Mouse (Mus musculus) cerebellum, postnatal 14 days (tissue): ENCODE measurements at regions not wholly inside any gene's neighbourhood (a gene's known extent, or its start where the extent isn't known, plus 50 kb on each side); places are given as distances from the start of the nearest gene placed in this dataset.
A peak's percentile ranks its signal among the peaks of the same experiment; 100 is the strongest.
"Not testable (repeated sequence)": the region's sequence is repeated elsewhere in the genome, so short reads cannot be mapped to it uniquely, and the experiment has no call there.

ENCODE experiments used
- DNase-seq, 2 experiments: peaks; one replicate each; pipeline ENCODE4 v3.0.0; 2021; ENCODE audit warnings: mixed read lengths in 2 of 2

DNA sequence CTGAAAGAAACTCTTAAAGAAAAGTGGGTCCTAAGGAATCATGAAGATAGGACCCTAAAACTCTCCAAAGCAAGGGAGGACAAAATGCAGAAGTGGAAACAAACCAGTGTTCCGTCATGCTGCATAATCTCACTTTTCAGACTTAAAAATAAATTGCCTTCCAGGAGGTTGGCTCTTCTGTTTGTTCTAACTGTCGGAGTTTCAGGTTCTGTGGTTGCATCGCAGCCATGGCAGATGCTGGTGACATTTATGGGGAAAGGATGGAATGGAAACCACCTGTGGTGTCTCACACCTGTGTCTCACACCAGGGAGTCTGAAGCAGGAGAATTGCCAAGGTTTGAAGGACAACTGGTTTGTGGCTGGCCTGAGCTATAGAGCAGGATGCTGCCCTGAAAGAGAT, 50.9 kb upstream of the Hivep1 start:
- peak in 1 of 2 experiments; percentile 6 for DNase-seq

DNA sequence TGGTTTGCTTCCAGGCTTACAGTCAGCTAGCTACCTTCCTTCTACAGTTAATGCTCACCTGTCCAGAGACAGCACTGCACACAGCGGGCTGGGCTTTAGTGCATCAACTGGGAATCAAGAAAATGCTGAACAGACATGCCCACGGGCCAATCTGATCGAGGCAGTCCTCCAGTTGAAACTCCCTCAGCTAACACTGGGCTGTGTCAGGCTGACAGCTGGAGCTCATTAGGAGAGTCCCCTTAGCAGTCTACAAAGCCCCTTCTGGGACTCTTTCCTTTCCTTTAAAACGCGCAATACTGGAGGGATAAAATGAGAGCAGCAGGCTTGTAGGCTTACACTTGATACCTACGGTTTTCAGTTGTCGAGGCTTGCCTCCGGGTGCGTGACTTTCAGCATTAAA, 53.9 kb upstream of the Hivep1 start:
- DNase-seq: no peak

DNA sequence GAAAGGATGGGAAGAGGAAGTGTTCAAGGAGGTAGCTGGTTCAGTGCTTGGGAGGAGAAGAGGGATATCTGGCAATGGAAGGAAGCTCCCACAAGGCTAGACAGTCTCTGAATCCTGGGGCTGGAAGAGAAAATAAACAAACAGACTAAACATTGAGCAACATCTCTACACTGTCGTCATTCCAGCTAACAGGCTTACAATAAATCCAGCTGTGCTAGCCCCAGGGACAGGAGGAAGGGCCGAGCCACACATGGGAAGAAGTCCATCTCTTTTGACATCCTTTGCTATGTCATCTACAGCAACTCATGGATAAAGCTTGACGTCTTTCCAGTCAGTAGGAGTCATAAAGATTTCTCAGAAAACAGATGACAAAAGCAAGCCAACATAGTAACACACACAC, 57.7 kb upstream of the Hivep1 start:
- DNase-seq: no peak

DNA sequence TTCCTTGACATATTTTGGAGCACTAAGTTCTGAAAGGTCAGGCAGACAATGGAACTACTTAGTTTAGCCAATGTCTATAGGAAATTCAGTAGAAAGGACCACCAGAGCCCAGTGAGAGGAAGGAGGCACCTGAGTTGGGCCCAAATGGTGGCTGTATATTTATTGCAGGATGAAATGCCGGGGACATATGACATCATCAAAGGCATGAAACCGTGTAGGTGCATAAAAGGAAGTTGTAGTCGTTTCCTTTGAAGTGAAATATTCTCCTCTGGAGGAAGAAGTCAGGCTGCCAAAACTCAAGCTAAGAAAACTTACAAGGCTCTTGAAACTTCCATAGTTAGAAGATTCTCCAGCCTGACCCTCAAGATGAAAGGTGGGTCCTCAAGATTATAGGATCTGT, 75.9 kb upstream of the Hivep1 start:
- DNase-seq: no peak

DNA sequence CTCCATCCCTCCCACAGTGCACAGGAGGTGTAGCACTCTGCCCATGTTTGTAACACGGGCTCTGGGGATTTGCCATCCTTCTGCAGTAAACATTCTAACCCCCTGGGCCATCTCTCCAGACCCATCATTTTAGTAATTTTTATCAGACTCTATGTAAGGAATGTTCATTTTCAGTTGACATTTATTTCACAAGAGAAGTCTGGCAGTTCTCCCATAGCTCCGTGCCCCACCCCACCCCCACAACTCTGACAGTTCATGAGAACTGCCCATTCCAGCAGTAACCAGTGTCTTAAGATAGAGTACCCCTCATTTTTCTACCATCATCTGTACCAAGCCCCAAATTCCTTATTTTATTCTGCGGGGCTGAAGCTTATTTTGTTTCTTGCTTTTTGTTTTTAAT, 88.9 kb upstream of the Hivep1 start:
- DNase-seq: no peak

DNA sequence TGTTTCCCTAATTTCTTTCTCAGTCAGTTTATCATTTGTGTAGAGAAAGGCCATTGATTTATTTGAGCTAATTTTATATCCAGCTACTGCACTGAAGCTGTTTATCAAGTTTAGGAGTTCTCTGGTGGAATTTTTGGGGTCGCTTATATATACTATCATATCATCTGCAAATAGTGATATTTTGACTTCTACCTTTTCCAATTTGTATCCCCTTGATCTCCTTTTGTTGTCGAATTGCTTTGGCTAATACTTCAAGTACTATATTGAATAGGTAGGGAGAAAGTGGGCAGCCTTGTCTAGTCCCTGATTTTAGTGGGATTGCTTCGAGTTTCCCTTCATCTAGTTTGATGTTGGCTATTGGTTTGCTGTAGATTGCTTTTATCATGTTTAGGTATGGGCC, 90.9 kb upstream of the Hivep1 start:
- not testable (repeated sequence) for DNase-seq

DNA sequence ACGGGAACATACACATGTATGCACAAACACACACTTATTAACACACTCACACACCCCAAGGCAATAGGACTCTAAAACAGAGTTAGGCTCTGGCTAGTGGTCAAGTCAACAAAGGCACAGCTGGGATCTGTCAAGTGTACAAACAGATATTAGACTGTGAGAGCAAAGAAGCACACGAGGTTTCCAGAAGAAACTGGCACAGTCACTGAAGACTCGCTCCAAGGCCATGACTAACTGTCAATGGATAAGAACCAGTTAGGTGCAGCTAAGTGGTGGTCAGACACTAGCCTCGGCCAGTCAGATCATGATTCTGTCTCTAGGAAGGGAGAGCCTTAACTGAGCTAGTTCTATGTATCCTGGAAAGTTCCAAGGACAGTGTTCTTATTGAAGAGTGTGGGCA, 93.9 kb upstream of the Hivep1 start:
- no peak for DNase-seq

DNA sequence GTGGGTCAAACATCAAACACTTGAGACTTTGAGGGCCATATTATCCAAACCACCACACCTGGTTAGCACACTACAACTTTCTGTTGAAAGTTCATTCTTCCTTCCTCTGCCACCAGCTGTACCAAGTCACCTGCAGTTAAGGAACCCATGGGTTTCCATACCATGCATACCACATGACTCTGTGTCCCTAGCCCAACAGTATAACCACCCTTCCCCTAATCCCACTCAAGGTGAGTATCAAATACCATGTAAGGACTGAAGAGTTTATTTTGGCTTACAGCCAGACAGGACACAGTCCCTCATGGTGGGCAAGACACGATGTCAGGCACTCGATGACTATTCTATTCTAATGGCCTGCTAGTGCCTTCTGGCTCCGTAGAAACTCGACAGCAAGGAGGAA, 95.9 kb upstream of the Hivep1 start:
- DNase-seq: no peak

DNA sequence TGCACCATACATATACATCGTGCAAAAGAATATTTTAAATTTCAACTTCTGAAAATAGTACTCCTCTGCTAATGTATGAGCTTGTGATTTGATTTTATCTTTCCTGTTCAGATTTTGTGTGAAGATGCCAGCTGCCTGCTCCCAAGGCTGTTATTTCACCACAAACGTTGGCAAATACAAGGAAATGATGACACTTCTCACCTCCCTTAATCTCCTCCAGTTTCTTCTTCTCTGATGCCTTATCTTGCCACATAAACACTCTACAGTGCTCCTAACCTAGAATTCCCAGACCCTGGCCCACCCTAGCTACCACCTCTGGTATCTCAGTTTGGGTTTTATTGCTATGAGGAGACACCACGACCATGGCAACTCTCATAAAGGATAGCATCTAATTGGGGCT, 96.6 kb upstream of the Hivep1 start:
- DNase-seq: no peak

DNA sequence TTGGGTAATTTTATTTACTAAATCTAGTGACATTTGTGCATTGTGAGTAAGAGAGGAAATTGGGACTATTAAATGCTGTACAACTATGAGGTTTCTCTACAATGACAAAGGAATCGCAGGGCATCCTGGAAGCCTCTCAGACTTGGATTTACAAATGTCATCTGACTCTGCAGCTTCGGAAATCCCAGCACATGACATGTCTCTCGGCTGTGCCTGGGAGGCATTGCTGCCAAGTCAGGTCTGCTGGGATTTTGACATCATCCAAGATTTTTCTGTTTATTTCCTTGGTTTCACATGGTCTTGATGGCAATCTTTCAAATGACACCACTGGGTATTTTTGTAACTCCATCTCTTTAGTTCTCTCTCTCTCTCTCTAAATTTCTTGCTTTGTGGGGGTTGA, 99.4 kb upstream of the Hivep1 start:
- no peak for DNase-seq

DNA sequence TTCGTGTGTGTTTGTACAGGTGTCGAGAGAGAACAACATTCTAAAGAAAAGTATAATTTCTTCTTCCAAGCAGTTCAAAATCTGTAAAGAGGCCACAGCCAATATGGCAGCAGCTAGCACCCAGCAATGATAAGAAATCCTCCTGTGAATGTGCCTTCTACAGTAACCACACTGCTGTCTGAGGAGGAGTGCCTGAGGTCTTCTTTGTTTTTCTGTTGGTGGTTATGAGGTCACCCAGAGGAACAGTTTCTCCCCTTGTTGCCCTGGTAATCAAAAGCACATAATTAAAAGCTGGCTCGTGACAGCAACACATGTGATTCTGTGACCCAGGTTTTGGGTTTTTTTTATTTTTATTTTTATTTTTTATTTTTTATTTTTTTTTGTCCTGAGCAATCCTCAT, 100.8 kb upstream of the Adtrp start:
- no peak for DNase-seq

DNA sequence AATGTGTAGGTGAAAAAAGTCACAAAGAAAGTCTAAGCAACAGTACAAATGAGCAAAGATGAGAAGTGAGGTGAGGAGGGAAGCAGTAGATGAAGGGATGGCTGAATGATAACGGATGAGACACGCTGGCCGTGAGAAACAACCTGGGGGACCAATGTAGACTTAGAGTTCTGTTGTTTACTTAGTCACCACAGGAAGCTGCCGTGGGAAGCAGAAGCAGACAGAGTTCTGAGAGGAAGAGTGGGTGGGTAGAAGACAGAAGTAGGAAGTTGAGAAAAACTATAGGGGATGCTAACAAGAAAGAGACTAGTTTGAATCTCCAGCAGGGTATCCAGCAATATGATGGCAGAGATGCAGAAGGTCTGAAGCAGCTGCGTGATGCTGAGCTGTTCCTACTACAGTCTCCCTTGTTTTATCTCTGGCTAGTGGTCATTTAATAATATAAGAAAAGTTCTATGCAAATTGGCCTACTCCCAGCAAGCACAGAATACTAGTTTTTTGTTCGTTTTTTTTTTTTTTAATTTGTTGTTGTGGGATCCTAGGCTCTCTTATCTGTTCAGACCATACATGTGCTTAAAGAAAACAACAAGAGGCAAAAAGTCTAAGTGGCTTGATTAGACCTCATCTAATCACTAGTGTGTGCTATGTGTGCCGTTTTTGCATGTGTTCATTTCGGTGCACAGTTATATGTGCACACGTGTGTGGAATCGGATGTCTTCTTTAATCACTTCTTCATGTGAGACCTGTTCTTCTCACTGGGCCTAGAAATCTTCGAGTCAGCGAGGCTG, 85.0 kb upstream of the Adtrp start:
- DNase-seq: no peak

DNA sequence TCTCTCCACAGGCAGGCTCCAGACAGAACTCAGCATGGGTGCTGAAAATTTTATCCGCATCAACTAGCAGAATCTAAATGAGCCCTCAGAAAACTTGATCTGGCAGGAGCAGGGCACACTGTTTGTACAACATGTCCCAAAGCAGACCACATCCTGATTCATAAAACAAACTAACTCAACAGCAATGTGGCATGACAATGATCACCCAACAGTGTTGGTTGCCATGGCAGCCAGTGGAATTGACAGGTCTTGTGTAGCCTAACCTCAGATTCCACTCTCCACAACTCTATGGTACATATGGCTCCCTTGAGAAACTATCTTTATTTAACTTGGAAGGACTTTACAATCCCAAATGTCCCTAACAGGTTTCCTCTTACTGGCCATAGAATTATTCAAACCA, 82.3 kb upstream of the Adtrp start:
- no peak for DNase-seq

DNA sequence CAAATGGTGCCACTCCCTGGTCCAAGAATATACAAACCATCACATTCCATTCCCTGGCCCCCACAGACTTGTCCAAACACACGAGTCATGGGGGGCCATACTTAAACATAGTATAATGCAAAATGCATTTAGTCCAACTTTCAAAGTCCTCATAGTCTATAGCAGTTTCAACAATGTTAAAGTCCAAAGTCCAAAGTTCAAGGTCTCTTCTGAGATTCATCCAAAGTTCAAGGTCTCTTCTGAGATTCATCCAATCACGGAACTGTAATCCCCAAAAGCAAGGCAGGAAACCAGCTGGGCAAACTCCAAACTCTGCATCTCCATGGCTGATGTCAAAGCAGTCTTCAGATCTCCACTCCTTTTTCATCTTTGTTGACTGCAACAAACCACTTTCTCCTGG, 78.4 kb upstream of the Adtrp start:
- DNase-seq: not testable (repeated sequence)

DNA sequence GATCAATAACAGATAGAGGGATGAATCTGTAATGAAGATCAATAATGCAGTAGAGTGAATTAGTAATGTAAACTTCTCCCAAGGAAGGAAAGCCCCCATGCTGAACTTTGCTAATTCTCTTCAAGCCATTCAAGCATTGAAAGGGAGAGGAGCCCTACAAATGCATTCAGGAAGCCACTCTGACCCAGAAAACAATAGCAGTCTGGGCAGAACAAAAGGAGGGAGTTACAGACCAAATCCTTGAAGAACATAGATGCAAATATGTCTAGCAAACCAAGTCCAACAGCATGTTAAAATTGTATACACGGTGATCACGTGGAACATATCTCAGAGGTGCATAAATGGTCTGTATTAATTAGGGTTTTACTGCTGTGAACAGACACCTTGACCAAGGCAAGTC, 77.7 kb upstream of the Adtrp start:
- no peak for DNase-seq

DNA sequence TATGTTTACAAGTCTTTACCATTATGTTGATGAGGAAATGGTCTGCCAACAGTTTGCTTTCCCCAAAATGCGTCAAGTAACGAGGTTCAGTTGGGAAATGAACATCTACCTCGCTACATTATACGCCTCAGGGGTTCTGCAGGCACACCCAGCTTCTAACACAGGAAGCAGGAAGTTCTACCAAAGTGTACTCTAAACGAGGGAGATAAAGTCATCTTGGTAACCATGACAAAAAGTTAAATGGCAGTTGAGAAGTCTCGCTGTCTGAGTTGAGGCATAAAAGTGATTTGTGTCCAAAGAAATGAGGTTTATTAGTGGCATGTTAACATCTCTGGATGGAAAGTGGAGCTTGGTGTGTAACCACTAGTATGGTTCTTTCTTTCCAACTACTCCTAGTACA, 73.7 kb upstream of the Adtrp start:
- no peak for DNase-seq

DNA sequence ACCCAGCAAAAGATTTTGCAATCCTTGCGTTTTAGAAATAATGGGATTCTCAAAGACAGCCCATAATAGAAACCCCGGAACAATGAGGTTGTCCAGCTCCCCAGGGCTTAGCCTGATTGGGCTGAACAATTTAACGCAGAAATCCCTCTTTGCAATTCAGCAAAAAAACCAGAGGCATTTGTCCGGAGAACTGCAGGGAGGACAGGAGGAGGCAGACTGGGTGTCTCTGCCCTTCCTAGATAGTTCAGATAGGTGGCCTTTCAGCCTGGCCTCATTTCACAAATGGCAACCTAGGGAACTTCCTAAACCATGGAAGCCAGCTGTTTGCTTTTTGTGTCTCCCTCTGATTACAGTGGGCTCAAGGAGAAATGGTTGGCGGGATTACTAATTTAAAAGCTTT, 71.0 kb upstream of the Adtrp start:
- no peak for DNase-seq

DNA sequence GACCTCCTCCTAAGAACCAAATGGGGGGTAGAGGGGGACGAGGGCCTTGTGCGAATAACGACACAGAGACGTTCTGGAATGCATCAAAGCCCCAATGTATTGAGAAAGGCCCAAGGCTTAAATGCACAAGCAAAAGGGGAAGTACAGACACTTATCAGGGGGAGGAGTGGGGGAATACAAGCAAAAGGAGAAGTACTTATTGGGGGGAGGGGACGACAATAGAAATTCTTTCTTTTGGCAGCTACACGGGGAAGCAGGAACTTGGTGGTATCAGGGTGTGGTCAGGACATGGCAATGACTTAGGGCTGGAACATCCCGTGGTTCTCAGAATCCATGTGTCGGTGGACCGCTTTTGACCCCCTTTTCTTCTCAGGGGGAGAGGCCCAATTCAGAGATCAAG, 68.3 kb upstream of the Adtrp start:
- DNase-seq: not testable (repeated sequence)

DNA sequence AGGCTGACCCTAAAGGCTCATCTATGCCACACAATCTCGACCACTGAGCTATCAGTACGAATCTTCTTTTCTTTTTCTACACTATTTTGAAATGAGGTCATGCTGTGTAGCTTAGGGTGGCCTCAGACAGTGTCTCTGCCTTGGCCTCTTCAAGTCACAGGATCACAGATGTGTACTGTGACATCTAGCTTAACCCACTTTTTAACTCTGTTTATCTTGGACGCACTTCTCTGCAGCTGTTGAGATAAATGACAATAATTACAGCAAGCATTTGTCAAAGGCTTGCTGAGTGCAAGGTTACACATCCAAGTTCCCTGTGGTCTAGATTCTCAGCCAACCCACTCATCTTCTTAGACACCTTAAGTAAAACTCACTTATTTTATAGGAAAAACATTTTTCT, 63.3 kb upstream of the Adtrp start:
- DNase-seq: no peak

DNA sequence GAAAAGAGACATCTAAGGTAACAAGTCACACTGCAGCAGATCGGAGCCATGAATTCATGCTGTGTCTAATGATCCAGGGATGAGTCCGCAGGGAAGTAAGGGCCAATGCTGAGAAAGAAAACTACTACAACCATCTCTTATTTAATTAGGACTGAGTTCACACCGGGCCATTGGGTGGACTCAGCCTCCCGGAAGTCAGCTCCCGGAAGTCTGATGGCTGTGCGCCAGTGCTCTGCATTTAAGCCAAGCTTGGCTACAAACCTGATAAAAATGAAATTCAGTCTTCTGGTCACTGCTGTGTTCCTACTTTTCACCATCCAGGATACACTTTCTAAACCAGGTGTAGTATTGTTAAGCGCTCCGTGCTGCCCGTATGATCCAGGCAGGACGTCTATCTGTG, 62.8 kb upstream of the Adtrp start:
- DNase-seq: peak; percentile 25 to 56

DNA sequence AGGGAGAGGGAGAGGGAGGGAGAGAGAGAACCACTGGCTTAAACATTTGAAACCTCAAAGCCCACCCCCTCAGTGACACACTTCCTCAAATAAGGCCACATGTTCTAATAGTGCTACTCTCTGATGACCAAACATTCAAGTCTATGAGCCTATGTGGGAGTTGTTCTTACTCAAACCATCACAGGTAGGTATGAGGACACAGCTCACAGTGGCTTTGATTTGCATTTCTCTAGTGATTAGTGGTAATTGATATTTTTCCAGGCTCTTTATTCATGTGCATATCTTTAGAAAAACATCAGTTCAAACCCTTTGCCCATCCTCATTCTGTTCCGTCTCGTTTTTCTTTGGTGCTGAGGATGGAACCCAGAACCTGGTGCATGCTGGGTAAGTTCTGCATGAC, 59.5 kb upstream of the Adtrp start:
- no peak for DNase-seq

DNA sequence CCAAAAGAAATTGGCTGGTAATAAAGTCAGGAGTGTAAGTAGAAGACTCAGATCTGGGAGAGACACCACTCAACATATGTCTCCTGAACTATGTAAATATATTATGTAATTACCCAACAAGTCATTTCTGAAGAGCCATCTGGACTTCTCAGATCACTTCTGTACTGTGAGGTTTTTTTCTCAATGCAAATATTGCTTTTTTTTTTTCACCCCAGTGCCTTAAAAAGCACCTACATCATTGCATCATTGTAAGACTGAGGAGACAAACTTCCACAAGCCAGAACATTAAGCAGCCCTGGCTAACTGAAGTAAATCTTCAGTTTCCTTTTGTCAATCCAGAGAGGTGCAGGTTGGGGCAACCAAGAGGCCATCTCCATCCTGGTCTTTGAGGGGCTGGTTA, 55.8 kb upstream of the Adtrp start:
- DNase-seq: no peak

DNA sequence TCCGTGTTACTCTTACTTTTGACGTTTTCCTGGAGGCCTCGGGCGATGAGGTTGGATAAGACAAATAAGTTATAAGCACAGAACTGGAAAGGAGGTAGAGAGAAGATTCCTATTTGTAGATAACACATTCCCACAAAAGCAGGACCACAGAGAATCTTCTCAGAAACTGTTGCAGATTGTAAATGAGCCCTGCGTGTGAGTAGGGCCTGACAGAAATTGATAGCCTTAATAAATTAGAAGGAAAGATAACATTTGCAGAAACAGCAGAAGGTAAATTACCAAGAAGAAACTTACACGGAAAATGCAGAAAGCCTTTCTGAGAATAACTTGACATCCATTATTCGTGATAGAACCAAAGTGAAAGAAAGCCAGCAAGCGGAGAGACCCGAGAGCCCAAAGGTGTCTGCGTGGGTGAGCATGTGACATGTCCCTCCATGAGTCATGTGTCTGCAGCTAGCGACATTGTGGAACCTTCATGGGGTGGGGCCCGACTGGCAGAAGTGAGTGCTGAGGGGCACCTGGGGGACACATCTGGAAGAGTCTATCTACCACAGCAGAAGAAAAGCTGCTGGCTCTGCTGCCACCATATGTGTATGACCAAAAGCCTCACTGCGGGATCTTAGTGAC, 52.5 kb upstream of the Adtrp start:
- no peak for DNase-seq

DNA sequence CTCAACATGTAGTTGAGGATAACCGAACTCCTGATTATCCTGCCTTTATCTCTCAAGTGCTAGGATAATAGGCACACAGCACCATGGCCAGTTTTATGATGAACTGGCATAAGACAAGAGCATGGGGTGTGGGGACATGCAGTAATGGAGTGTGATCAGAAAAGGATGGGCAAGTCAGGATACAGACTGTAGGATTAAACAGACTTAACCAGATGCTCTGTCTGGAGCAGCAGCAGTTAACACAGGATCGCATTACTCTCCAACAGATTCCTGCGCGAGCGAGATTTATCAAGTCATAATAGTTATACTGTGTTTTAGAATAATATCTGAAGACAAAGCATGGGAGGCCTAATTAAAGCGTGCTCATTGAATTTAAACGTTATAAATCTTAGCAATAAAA, 51.8 kb upstream of the Adtrp start:
- DNase-seq: no peak
